Mouse (Mus musculus) olfactory bulb, adult 2 months (tissue): ENCODE measurements around the gene Tigd3.

Source experiments
- CTCF ChIP-seq: fragments of 200-500 bp; IDR thresholded peaks from 2 replicates; pipeline ENCODE4 v1.5.1; 2012; ENCODE audit warnings: low read depth, mild to moderate bottlenecking, low read length, moderate library complexity; ENCODE audit not compliant: insufficient read depth
- POLR2A ChIP-seq: fragments of 200-500 bp; IDR thresholded peaks from 2 replicates; pipeline ENCODE4 v1.6.1; 2012; ENCODE audit warnings: mild to moderate bottlenecking, low read depth, low read length, moderate library complexity; ENCODE audit not compliant: insufficient read depth

- no peak for TF ChIP-seq POLR2A
- peak; percentile 98 for TF ChIP-seq CTCF
Observed at GRCm38 (mm10) chr19:5849843-5850527, 44.0 kb downstream of the Tigd3 start.
